Mouse (Mus musculus) CH12.LX (cell line): ENCODE results near the gene Mybl2.

Experiments used
- CTCF ChIP-seq, 2 experiments: IDR thresholded peaks in 1 of 2; conservative IDR thresholded peaks in 1 of 2; 2 replicates each; pipeline ENCODE4 v1.5.1; 2011 to 2012; ENCODE audit warnings: low read depth in 2 of 2, low read length in 2 of 2, improper control_type of control experiment in 1 of 2, inconsistent platforms in 1 of 2, mild to moderate bottlenecking in 1 of 2, moderate library complexity in 1 of 2
- E2F4 ChIP-seq: IDR thresholded peaks from 2 replicates; pipeline ENCODE4 v1.6.1; 2011; ENCODE audit warnings: low read depth, low read length, improper control_type of control experiment; ENCODE audit not compliant: insufficient replicate concordance
- EP300 ChIP-seq: IDR thresholded peaks from 2 replicates; pipeline ENCODE4 v1.6.1; 2011; ENCODE audit warnings: low read length, improper control_type of control experiment
- HCFC1 ChIP-seq: IDR thresholded peaks from 2 replicates; pipeline ENCODE4 v1.6.1; 2012; ENCODE audit warnings: low read depth, mild to moderate bottlenecking, inconsistent platforms, low read length, improper control_type of control experiment
- KAT2A ChIP-seq: IDR thresholded peaks from 2 replicates; pipeline ENCODE4 v1.6.1; 2012; ENCODE audit warnings: low read length, improper control_type of control experiment, inconsistent platforms; ENCODE audit not compliant: insufficient replicate concordance
- MAFK ChIP-seq: IDR thresholded peaks from 2 replicates; pipeline ENCODE4 v1.6.1; 2011; ENCODE audit warnings: low read length, improper control_type of control experiment; ENCODE audit not compliant: insufficient replicate concordance
- NELFE ChIP-seq: IDR thresholded peaks from 2 replicates; pipeline ENCODE4 v1.6.1; 2011; ENCODE audit warnings: low read depth, low read length, improper control_type of control experiment
- POLR2A ChIP-seq: IDR thresholded peaks from 2 replicates; pipeline ENCODE4 v1.6.1; 2011; ENCODE audit warnings: low read depth, mild to moderate bottlenecking, improper control_type of control experiment, low read length
- SIN3A ChIP-seq: IDR thresholded peaks from 2 replicates; pipeline ENCODE4 v1.6.1; 2012; ENCODE audit warnings: low read length, improper control_type of control experiment, inconsistent platforms
- USF1 ChIP-seq: IDR thresholded peaks from 2 replicates; pipeline ENCODE4 v1.6.1; 2014; ENCODE audit warnings: low read depth, mild to moderate bottlenecking, inconsistent platforms, low read length, improper control_type of control experiment
- ZNF384 ChIP-seq: IDR thresholded peaks from 2 replicates; pipeline ENCODE4 v1.6.1; 2012; ENCODE audit warnings: low read depth, low read length, improper control_type of control experiment, inconsistent platforms

- TF ChIP-seq EP300 (no peak), CTCF (conservative IDR thresholded peaks at IDR 0.05 in 1 of 2, IDR thresholded peaks at IDR 0.05 in 1 of 2; ENCODE audit: low read depth in 2 of 2, low read length in 2 of 2) (no peak), HCFC1 (no peak), POLR2A (no peak), SIN3A (no peak), KAT2A (no peak), ZNF384 (no peak), USF1 (no peak), MAFK (no peak), E2F4 (no peak), NELFE (no peak)
Measured at GRCm38 (mm10) chr2:163061203-163062118, 7.0 kb downstream of the Mybl2 start.
